Mouse (Mus musculus) gastrocnemius, adult 18-20 months (tissue): ENCODE data around the gene Megf11. TPM values are rescaled to one million over a fixed set of nuclear protein-coding genes. Genes with fewer than 3 reads are reported as not detected.

Source experiments
- DNase-seq: peaks from one replicate; pipeline ENCODE4 v3.0.0; 2021; ENCODE audit warnings: low spot score
- total RNA-seq, 2 experiments: library from RNA; stranded (reverse); gene quantifications; 2 replicates each; pipeline ENCODE4 v1.2.3; 2021

Megf11 gene
- total RNA-seq, 2 experiments from 2014 or later, result 0.45 to 0.59 TPM

DNA sequence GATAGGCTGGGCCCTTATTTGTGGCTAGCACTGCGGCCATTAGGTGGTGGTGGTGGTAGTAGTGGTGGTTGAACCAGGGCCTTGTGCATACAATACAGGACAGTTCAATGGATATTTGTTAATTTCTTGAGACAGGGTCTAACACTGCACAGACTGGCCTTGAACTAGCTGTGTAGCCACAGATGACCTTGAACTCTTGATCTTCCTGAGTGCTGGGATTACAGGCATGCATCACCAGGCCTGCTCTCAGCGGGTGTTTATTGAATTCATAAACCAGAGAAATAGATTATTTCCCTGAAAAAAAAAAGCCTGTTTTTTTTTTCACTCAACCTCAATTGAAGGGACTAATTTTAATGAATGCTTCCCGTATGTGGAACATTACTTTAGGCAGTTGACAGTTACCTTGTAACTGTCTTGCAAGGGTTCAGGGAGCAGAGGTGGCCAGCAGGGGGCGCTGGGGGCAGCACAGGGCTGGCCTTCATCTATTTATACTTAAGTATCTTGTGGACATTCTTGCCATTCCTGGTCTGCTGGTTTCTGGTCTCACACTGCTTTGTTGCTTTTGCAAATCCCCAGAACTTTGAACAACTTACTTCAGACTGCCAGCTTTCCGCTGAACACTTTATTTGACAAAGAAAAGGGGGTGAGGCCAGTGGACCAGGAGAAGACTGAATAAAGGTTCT lies 8.6 kb downstream of the Megf11 start:
- peak; percentile 58 for DNase-seq

DNA sequence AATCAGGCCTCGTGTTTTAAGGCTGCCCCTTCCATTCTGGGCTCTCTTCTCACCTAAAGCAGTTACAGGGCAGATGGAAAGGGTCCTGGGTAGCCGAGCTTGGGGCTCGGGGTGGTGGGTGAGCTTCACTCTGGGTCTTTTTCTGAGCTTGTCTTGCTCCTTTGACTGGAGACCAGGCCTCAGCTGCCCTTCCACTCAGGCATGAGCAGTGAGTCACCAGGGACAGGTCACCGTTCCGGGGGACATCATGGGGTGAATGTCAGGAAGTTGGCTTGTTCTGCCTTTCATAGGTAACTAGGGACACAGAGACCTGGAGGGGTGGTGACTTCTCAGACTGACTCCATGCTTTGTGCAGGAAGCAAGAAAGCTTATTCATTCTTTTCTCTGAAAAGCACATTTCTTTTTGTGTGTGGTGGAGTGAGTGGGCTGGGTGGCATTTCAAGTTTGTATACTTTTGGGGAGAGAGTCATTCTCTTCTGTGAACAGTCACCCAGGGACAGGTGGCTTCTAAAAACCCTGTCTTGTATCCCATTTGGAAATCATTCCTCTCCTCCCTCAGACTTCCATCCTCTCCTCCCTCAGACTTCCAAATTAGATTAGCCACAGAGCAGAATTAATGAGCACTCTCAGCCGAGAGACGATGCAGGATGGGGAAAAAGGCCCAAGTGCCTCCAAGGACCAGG lies 10.0 kb downstream of the Megf11 start:
- DNase-seq, result no peak

DNA sequence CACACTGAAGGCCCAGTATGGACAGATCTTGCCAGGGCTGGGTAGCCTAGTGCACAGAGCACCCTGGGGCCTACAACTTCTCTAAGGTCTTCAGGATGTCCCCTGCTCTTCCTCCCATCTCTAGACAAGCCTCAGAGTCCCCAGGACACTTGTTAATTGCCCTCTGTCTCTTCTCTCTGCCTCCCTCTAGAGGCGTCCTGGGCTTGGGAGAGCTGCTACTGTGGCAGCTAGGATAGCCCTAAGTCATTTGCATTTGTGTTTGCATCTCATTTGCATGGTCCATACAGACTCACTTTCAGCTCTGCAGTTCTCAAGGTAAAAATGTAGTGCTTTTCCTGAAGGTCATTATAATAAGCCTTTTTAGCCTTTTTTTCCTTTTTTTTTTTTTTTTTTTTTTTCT lies 11.7 kb downstream of the Megf11 start:
- DNase-seq, result no peak

DNA sequence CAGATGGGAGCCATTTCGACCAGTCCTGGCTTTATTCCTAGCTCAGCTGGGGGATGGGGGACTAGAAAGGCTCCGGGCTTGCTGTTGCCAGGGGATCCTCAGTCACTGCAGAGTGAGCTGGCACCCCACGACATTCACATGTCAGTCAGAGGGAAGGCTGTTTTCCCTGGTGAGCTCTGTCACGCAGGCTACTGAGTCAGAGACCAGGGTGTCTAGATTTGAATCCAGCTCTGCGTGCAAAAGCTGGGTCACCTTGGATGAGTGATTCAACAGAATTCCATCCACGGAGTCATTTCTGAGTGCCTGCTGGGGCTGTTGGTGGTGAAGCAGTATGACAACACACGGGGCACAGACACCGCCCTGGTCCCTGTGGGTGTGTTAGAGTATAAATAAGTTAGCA lies 13.7 kb downstream of the Megf11 start:
- DNase-seq, result no peak

DNA sequence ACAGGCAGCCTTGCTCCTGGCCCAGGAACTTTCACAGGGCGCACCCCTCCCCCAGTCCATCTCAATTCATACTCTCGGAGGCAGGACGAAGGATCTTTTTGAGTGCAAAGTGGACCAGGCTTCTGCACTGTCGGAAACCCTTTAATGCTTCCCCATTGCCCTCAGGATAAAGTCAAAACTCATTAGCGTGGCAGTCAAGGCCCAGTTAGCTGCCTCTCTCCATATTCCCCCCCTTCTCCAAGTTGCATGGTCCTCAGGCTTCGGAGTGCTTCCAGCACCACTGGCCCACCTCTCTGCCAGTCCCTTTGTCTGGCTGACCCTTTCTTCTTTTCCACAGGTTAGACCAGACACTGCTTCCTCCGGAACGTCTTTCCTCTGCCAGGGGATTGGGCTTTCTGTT lies 16.7 kb downstream of the Megf11 start:
- no peak for DNase-seq

DNA sequence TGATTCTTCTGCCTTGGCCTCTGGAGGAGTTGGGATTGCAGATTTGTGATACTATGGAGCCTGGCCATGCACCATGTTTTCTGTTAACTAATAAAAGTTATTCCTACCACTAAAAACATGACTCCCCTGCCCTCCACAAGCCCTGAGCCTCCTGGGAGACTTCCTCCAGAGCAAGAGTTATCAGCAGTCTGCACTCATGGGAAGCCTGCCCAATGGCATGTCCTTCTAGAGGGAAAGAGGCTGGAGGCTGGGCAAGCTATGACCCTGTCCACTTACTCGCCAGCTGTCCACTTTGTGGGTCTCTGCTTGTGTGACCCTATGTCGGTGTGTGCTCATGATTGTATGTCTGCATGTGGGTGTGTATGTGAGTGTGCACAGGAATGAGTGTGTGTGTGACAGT lies 21.4 kb downstream of the Megf11 start:
- no peak for DNase-seq

DNA sequence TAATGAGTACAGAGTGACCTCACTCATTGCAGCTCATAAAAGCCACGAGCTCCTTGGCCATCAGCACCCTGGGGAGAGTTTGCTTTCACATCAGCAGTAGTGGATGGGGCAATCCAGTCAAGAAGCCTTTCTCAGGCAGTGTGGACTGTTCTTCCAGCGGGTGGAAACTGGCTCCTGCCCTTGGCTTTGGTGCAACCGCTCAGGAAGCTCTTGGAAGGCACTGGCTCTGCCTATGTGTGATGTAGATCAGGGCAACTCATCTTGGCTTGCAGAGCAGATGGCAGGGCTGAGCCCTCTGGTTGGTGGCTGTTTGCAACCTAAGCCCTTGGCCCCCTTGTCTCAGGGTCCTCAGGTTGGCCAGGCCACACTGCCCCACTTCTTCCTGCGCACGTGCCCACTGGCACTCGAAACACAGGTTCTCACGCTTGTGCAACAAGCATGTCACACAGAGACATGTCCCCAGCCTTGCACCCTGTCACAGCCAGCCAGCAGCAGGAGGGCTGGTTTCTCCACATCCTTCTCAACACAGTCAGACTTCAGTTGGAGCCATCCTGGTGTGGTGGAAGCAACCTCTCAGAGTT lies 22.1 kb downstream of the Megf11 start:
- DNase-seq, result no peak

DNA sequence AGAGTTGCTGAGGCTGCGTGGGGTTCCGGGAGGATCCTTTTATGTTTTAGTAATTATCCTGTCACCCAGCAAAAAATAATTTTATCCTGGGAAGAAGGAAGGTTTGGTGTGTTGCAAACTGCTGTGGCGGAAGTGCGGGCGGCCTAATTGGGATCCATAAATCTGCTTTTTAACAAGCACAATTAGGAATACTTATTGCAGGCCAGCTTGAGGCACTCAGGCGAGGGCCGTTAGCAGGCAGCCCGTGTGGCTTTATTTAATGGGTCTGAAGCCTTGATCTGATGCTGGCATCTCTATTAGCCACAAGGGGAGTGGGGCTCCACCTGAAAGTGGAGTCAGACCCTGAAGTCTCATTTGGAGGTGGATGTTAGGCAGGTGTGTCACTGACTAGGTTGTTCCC lies 23.4 kb downstream of the Megf11 start:
- no peak for DNase-seq

DNA sequence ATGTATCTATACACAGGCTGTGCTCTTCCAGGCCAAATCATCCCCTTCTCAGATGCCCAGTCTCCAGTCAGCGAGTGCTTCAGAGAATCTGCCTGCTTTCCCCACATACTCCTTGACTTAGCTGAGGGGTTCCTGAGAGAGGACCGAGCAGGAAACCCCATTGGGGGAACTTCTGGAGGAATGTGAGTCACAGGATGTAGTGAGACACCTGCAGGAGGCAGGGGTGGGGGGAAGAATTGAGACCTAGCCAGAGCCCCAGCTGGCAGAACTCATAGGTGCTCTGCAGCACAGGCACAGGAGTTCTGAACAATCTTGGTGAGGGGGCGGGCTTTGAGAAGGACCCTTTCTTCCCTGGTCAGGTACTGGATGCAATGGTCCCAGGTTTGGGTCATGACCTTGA lies 35.0 kb downstream of the Megf11 start:
- DNase-seq, result no peak

DNA sequence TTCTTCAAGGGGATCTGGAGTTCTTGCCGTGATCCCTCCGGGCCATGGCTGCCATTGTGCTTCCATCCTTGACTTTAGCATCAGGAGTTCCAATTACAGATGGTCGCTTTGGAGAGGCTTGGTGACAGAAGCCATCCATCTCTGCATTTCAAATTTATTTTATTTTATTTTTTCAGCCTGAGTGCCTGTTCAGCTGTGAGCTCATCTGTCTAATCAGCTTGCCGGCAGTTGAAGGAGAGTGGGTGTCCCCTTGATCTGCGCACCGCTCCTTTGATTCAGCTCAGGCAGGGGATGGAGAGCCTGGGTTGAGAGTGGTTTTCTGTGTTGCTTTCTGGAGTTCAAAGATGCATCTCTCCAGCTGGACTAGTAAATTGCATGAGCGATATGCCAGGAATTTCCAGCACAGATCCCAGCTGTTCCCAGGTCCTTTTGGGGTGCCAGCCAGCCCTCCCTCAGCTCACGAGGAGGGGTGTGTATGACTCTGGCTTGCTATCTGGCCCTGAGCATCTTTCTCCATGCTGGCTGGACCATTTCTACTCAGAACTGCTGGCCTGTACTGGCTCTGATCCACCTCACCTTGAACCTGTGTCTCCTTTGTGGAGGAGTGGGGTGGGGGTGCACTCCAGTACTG lies 36.7 kb downstream of the Megf11 start:
- DNase-seq, result no peak

DNA sequence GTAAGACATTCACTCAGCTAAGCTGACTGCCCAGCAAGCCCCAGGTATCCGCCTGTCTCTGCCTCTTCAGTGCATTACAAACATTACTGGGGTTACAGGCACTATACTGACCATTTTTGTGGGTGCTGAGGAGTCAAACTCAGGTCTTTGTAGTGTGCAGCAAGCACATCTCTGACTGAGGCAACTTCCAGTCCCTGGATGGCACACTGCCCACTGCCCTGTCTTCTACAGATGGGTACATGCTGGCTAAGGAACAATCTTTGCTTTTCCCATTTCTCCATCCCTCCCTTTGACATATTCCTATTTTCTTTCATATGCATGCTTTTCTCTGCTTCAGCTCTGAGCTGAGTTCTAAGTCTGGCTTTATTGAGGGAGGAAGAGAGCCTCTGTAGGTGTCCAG lies 38.5 kb downstream of the Megf11 start:
- DNase-seq, result no peak

DNA sequence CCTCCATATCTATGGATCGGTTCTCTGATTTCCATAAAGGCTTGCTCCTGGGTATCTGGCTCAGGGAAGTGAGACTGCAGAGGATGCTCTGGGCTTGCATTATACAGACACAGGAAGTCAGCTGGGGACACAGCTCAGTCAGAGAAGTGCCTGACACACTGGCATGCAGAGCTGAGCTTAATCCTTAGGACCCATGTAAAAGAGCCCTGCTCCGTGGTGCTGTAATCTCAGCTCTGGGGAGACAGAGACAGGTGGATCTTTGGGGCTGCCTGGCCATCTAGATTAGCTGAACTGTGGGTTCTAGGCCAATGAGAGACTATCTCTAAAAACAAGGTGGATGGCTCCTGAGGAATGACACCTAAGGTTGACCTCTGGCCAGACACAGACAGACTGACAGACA lies 50.7 kb downstream of the Megf11 start:
- no peak for DNase-seq

DNA sequence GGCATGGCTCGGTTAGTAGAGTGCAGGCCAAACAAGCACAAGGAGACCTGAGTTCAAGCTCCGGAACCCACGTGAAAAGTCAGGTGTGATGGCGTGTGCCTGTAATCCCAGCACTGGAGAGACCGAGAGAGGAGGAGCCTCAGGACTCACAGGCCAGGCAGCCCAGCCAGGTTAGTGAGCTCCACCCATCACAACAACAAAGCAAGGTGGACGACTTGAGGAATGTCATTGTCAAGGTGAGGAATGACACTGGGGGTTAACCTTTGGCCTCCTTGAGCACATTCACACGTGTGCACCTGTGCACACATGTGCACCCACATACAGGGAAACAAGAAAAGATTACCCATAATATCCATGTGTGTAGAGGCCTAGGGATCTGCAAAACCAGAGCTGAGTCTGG lies 54.7 kb downstream of the Megf11 start:
- no peak for DNase-seq

DNA sequence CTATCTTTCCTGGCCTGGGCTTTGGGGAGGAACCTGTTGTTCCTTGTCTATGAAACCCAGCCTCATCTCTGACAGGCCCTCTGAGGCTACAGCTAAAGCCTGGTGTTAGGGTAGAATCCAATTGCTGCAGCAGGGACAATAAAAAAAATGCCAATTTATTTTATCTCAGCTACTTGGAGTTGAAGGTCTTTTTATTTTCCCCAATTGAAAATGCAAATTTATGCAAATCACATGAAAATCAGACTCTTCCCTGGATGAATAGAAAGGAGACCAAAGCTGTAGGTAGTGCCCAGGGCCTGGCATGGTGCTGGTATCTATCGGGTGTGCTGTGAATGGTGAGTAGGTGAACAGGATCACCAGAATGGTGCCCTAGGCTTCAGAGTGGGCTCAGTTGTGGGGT lies 60.6 kb downstream of the Megf11 start:
- no peak for DNase-seq

DNA sequence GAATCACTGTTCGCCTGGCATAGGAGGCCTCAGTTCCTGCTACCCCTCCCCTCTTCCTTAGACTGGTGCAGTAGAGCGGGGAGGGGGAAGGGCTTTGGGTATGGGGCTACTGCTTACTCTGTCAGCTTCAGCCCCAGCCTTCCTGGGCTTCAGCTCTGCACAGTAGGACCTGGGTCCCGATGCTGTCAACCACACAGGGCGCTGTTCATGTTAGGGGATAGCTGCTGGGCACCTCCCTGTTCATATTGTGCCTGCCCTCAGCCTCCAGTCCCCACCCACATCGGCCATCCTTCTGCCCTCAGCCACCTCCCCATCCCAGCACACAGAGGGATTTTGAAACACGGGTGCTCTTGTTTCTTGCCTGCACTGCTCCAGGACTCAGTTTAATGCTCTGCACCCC lies 61.6 kb downstream of the Megf11 start:
- DNase-seq, result no peak

DNA sequence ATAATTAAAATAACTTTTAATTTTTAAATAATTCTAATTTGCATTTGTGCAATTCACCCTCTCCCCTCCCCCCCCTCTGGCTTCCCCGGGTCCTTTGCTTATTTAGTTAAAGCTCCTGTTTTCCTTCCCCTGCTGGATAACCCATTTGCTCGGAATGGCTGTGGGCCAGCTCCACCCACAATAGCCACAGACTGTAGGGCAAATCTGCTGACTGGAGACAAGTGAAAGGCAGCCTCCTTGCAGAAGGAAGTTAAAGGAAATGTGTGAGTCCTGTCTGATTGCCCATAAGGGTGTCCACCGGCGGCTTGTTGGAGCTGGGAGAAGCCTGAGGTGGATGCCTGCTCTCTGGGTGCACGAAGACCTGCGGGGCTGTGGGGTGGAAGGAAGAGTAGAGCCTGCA lies 62.1 kb downstream of the Megf11 start:
- DNase-seq, result no peak

DNA sequence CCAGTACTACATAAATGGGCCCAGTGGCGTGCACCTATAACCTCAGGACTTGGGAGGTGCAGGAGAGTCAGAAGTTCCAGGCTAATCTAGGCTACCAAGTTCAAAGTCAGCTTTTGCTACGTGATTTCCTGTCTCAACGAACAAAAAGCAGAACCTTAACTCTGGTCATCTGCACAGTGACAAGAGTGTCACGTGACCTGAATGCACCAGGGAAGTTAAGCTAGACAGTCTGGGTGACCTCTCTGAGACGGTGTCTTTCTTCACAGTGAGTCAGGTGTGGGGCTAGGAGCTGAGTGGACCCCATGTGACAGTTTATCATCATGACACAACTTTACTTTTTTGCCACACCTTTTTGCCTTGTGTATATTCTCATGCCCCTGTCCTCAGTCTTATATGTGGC lies 67.3 kb downstream of the Megf11 start:
- no peak for DNase-seq

DNA sequence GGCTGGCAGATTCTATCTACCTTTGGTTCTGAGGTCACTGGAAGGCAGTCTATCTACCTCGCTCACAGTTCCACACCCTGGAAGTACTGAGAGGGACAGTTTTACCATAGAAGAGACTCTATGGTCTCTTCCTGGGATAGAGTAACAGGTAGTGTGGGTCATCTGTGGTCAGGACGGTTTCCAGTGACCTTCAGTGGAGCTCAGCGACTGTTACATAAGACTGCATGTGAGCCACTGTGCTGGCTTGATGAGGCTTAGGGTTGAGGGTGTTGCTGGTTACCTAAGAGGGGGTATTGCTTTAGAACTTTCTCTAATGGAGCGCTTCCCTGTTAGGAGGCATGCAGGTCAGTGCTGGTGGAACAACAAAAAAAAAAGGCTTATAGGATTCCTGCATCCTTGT lies 68.8 kb downstream of the Megf11 start:
- no peak for DNase-seq

DNA sequence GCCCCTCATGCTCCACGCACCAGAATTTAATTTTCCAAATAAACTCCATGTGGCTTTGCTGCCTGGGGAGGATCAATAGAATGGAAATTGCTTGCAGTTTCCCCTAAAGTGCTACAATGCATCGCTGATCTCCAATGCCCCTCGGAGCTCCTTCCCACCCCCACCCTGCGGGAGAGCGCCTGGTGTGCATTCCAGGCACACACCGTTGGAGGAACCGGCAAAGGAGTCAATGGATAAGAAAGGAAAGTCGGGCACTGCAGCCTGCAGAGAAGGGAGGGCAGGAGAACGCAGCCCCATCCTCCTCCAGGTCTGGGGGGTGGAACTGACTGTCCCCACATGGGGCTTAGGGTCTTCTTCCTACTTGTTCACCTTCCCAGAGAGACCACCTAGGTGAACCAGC lies 70.5 kb downstream of the Megf11 start:
- no peak for DNase-seq

DNA sequence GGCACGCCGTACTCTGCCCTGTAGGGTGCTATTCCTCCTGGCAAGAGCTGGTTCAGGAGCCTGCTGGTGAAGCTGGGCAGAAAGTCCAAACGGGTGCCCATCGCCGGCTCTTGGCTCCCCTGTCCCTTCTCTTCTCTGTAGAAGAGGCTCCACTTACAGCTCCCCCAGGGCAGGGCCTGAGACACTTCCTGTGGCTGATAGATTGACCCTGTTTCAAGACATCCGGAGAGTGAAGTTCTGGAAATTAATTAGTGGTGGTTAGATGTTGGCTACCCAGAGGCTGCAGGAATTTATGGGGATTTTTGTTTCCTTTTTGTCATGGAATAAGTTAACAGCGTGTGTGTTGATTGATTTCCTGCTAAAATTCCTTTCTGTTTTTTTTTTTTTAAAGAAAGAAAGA lies 72.2 kb downstream of the Megf11 start:
- no peak for DNase-seq

DNA sequence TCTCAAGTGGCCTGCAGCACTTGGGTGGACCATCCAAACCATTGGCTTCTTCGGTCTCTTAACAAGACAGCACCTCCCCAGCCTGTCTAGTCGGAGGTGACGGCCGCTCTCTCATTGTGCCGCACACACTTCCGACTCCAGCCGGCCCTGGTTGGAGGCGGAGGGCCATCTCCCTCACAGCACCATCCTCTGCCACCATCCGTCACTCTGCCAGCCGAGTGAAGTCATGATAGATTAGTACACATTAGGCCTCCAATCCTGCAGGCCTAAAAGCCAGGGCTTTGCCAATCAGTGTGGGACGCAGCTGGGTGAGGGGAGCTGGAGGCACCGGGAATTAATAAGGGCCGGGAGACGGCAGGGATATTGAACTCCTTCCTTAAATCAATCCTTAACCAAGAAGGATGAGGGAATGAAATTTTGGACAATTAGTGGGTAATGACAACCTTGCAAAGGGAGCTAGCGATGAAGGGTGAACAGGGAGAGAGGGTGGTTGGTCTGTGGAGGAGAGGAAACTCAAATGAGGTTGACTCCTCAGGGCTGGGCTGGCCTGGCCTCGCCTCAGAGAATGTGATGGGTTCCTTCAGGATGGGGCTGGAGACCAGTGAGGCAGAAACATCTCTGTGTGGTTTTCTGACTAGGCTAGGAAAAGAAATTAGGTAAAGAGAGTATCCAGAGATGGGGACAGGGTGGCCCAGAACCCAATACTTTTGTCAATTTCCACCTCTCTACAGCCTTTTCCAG lies 76.3 kb downstream of the Megf11 start:
- DNase-seq, result no peak

DNA sequence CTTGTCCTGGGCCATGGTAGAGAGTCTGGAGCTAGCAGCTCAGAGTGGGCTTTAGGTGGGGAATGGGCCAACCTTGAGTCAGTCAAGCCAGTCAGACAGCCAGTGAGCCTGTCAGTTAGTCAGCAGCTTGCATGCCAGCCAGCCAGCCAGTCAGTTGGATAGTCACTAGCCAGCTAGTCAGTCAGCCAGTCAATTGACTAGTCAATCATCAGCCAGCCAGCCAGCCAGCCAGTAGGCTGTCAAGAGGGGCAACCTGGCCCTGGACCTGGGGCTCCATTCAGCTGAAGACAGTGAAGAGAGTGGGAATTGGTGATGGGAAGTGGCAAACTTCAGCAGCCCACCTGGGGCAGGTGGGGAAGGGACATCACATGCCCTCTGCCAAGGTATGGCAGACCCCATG lies 77.4 kb downstream of the Megf11 start:
- DNase-seq, result no peak
